Mouse (Mus musculus): ENCODE results near the gene Apbb1ip. TPM values are rescaled to one million over a fixed set of nuclear protein-coding genes. Genes with fewer than 3 reads are reported as not detected.

Apbb1ip gene
- polyA plus RNA-seq (2015; fragmentation: Nextera tagmentation; extraction: Ambion mirVana), result 1.2 and 1.3 TPM in 2 replicates

DNA sequence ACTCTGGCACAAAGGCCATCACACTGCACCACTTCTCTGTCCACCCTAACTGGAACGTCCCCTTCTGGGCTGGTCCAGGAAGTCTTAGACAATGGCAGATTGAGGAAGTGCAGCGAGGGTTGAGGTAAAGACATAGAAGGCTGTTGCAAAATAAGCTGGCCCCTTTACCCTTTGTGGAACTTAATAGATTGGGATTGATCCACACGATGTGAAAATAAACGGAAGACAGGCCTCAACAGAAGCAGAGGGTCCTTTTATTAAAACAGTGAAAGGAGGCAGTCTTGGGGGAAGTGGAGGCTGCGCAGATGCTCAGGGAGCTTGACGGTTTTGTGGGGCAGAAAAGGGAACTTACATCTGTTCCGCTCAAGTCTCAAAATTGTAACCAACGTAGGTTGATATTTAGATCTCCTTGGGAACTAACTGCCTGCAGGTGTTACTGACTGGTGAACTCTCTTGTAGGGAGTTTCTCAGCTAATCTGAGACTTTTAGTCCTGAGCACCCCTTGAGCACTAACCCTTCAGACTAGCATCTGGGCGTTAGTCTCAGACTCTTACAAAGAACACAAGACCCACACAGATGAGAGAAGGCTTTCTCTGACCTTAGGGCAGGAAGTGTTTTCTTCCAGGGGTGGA is at the start of gene Apbb1ip:
TSS of gene Apbb1ip (plus strand) at position 546 of the 632 bp plus-strand sequence.
- Histone ChIP-seq H3K4me2 (replicated peaks; ENCODE audit: low read depth) (peak within 1 kb of the TSS; percentile 61), H3K36me3 (ENCODE audit: control insufficient read depth, insufficient read depth) (no peaks in the 10 kb centered on the region), H3K27me3 (replicated peaks; ENCODE audit: control insufficient read depth, insufficient read depth, low read length) (0 out of 2 replicates have a peak, but pooled peaks cover 3% of the 10 kb centered on the region), H3K4me3 (ENCODE audit: low read depth, low read length) (peak within 1 kb of the TSS; percentile 13), H3K9ac (ENCODE audit: low read depth, low read length) (no peak within 1 kb of the TSS), H3K9me3 (ENCODE audit: control insufficient read depth) (no peaks in the 10 kb centered on the region), H3K27ac (ENCODE audit: low read depth, low read length) (no peak within 1 kb of the TSS; the same call in 1 of the 2 replicates), H3K4me1 (replicated peaks; ENCODE audit: control insufficient read depth, insufficient read depth, low read length) (no peaks in the 10 kb centered on the region)
- ATAC-seq, result no peak
- no peak for TF ChIP-seq CTCF (IDR thresholded peaks at IDR 0.05; ENCODE audit: low read depth)
- 38% methylated on average over 9 of the region's 9 CpGs for WGBS

DNA sequence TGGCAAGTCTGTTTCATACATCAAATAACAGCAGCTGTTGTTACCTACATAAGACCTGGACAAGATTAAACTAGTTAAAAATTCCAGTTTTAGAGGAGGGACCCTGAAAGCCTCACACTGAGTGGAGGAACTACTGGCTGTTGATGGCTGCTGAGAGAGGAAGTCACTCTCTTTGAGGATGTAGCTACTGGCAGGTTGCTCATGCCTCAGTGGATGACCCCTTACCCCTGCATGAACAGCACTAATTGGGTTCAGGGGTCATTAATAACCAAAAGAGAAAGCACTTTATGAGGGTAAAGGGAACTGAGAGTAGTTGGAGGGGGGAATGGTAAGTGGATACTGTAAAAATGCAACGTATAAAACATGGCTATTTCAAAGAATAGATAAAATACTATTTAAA is 46.8 kb upstream of the Apbb1ip start:
- Histone ChIP-seq H3K4me1 (replicated peaks; ENCODE audit: control insufficient read depth, insufficient read depth, low read length) (no peaks in the 10 kb centered on the region), H3K27me3 (replicated peaks; ENCODE audit: control insufficient read depth, insufficient read depth, low read length) (no peaks in the 10 kb centered on the region), H3K27ac (ENCODE audit: low read depth, low read length) (no peak overlapping the region), H3K4me3 (ENCODE audit: low read depth, low read length) (no peak overlapping the region), H3K9ac (ENCODE audit: low read depth, low read length) (no peak overlapping the region), H3K9me3 (ENCODE audit: control insufficient read depth) (no peaks in the 10 kb centered on the region), H3K4me2 (replicated peaks; ENCODE audit: low read depth) (no peak overlapping the region), H3K36me3 (ENCODE audit: control insufficient read depth, insufficient read depth) (no peaks in the 10 kb centered on the region)
- no peak for TF ChIP-seq CTCF (IDR thresholded peaks at IDR 0.05; ENCODE audit: low read depth)
- ATAC-seq, result no peak
- 76% methylated on average over 1 of the region's 1 CpGs for WGBS

DNA sequence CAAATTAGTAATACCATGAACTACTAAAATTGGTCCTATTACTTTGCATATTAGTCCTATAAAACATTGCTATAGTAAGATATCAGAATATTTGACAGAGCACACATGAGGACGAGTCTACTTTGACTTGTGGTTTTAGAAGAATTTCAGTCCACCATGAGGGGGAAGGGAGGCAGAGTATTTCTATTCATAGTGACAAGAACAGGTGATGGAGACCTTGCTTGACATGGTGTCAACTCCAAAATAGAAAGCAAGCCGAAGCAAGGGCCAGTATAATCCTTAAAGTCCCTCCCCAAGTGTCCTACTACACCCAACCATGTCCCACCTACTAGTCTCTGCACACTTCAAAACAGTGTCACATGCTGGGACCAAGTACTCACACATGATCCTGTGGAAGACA is 37.8 kb upstream of the Apbb1ip start:
- ATAC-seq, result no peak
- H3K9ac ChIP-seq (ENCODE audit: low read depth, low read length), result no peak overlapping the region
- no peaks in the 10 kb centered on the region for H3K9me3 ChIP-seq (ENCODE audit: control insufficient read depth)
- TF ChIP-seq CTCF (IDR thresholded peaks at IDR 0.05; ENCODE audit: low read depth), result no peak
- no peak overlapping the region for H3K4me2 ChIP-seq (replicated peaks; ENCODE audit: low read depth)
- no peaks in the 10 kb centered on the region for H3K4me1 ChIP-seq (replicated peaks; ENCODE audit: control insufficient read depth, insufficient read depth, low read length)
- no peak overlapping the region for H3K4me3 ChIP-seq (ENCODE audit: low read depth, low read length)
- H3K27ac ChIP-seq (ENCODE audit: low read depth, low read length), result no peak overlapping the region
- no peaks in the 10 kb centered on the region for H3K36me3 ChIP-seq (ENCODE audit: control insufficient read depth, insufficient read depth)
- WGBS, result 75% methylated on average over 2 of the region's 2 CpGs
- H3K27me3 ChIP-seq (replicated peaks; ENCODE audit: control insufficient read depth, insufficient read depth, low read length), result no peaks in the 10 kb centered on the region

DNA sequence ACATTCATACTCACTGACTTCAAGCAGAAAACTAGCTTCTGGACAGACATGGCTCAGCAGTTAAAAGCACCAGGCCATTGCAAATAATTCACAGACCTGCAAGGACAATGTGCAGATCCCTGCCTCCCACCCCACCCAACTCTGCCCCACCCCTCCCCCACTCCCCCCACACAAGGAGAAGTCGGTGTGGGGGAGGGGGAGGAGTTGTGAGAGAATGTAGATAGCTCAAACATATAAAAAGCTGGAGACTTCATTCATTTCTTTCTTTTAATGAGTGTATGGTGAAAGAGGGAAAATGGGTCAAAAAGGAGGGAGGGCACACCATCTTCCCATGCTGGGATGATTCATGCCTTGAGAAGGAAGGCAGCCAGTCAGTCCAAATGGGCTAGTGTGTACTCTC is 34.5 kb upstream of the Apbb1ip start:
- no peak overlapping the region for H3K4me2 ChIP-seq (replicated peaks; ENCODE audit: low read depth)
- H3K4me3 ChIP-seq (ENCODE audit: low read depth, low read length), result no peak overlapping the region
- no peak for ATAC-seq
- no peak overlapping the region for H3K9ac ChIP-seq (ENCODE audit: low read depth, low read length)
- no peaks in the 10 kb centered on the region for H3K9me3 ChIP-seq (ENCODE audit: control insufficient read depth)
- WGBS, result 64% methylated on average over 1 of the region's 1 CpGs
- H3K27me3 ChIP-seq (replicated peaks; ENCODE audit: control insufficient read depth, insufficient read depth, low read length), result no peaks in the 10 kb centered on the region
- no peak for TF ChIP-seq CTCF (IDR thresholded peaks at IDR 0.05; ENCODE audit: low read depth)
- H3K36me3 ChIP-seq (ENCODE audit: control insufficient read depth, insufficient read depth), result no peaks in the 10 kb centered on the region
- H3K4me1 ChIP-seq (replicated peaks; ENCODE audit: control insufficient read depth, insufficient read depth, low read length), result no peaks in the 10 kb centered on the region
- H3K27ac ChIP-seq (ENCODE audit: low read depth, low read length), result no peak overlapping the region

DNA sequence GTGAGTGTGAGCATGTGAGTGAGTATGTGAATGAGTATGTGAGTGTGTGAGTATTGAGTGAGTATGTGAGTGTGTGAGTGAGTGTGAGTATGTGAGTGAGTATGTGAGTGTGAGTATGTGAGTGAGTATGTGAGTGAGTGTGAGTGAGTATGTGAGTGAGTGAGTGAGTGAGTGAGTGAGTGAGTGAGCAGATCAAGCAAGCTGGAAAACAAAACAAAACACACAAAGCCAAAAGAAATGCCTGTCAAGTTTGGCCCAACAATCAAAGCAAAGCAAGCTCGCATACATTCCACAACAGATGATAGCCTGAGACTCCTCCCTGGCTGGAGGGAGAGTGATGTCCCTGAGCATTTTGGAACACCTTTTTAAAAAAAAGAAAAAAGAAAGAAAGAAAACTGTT is 33.5 kb upstream of the Apbb1ip start:
- Histone ChIP-seq H3K9ac (ENCODE audit: low read depth, low read length) (no peak overlapping the region), H3K36me3 (ENCODE audit: control insufficient read depth, insufficient read depth) (no peaks in the 10 kb centered on the region), H3K27me3 (replicated peaks; ENCODE audit: control insufficient read depth, insufficient read depth, low read length) (no peaks in the 10 kb centered on the region), H3K4me3 (ENCODE audit: low read depth, low read length) (no peak overlapping the region), H3K27ac (ENCODE audit: low read depth, low read length) (no peak overlapping the region), H3K4me1 (replicated peaks; ENCODE audit: control insufficient read depth, insufficient read depth, low read length) (no peaks in the 10 kb centered on the region), H3K9me3 (ENCODE audit: control insufficient read depth) (no peaks in the 10 kb centered on the region), H3K4me2 (replicated peaks; ENCODE audit: low read depth) (no peak overlapping the region)
- ATAC-seq, result no peak
- no peak for TF ChIP-seq CTCF (IDR thresholded peaks at IDR 0.05; ENCODE audit: low read depth)
- 84% methylated on average over 1 of the region's 1 CpGs for whole genome bisulfite sequencing

DNA sequence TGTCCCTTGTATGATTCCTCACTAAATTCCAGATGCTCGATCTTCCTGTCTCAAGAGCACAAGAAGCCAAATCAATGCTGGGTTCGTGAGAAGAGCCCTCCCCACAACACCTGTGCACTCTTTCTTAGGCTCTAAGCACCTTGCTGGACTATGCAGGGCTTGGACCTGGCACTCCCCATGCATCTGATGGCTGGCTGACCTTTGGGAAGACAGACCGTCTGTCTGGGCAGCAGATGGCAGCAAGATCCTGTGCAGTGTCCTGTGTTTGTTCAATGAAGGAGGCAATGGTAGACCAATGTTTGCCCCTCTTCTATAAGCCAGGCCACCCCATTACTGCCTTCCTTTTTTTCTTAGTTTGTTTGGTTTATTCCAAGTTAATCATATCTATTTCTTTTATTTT is 32.7 kb upstream of the Apbb1ip start:
- no peaks in the 10 kb centered on the region for H3K9me3 ChIP-seq (ENCODE audit: control insufficient read depth)
- H3K27me3 ChIP-seq (replicated peaks; ENCODE audit: control insufficient read depth, insufficient read depth, low read length), result no peaks in the 10 kb centered on the region
- TF ChIP-seq CTCF (IDR thresholded peaks at IDR 0.05; ENCODE audit: low read depth), result peak; percentile 59
- no peak overlapping the region for H3K4me3 ChIP-seq (ENCODE audit: low read depth, low read length)
- no peaks in the 10 kb centered on the region for H3K4me1 ChIP-seq (replicated peaks; ENCODE audit: control insufficient read depth, insufficient read depth, low read length)
- no peak overlapping the region for H3K9ac ChIP-seq (ENCODE audit: low read depth, low read length)
- 60% methylated on average over 3 of the region's 3 CpGs for WGBS
- no peaks in the 10 kb centered on the region for H3K36me3 ChIP-seq (ENCODE audit: control insufficient read depth, insufficient read depth)
- no peak overlapping the region for H3K4me2 ChIP-seq (replicated peaks; ENCODE audit: low read depth)
- no peak overlapping the region for H3K27ac ChIP-seq (ENCODE audit: low read depth, low read length)
- no peak for ATAC-seq

Data from intestine, postnatal 0 days (tissue).